Mouse (Mus musculus) neutrophil, adult 83 days (primary cell): ENCODE data around the gene Fam92a. TPM values are rescaled to one million over a fixed set of nuclear protein-coding genes. Genes with fewer than 3 reads are reported as not detected.

Experiments
- total RNA-seq, 2 experiments: library from RNA; stranded (reverse); gene quantifications; one replicate each; pipeline ENCODE4 v1.2.4; 2023

Gene Fam92a
- 1 to 10 TPM; 6.1 to 7.1 TPM for total RNA-seq

DNA sequence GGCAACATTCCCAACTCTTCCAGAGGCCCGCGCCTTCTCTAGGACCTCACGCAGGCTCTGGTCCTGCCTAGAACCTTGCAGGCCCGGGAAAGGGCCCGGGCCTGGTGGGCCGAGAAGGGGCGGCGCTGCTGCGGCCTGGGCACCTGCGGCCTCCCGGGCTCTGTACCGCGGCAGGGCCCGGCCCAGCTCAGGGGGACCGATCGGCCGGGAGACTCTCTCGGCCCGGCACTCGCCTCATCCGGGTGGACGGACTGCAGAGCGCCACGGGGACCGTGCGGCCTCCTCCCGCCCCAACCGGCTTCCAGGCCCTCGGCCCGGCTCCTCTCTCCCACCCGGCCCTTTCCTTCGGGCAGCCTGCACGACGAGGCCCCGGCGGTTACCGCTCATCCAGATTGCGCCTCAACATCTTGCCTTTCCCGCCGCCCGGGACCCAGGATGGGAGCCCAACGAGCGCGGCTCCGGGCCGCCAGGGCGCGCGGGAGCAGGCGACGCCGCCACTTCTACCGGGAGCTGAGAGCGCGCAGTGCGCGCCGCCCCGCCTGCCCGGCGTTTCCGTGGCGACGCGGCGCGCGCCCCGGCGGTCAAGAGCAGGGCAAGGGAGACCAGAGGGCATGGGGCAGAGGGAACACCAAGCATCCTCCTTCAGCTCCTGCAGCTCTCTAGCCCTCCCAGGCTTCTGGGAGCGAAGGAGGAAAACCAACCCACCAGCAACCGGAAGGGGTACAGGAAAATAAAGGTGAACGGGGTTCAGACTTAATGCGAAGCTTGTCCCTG, at the start of gene Fam92a:
Gene Fam92a, minus strand, starts transcription at position 698 of the 774 bp plus-strand sequence.

DNA sequence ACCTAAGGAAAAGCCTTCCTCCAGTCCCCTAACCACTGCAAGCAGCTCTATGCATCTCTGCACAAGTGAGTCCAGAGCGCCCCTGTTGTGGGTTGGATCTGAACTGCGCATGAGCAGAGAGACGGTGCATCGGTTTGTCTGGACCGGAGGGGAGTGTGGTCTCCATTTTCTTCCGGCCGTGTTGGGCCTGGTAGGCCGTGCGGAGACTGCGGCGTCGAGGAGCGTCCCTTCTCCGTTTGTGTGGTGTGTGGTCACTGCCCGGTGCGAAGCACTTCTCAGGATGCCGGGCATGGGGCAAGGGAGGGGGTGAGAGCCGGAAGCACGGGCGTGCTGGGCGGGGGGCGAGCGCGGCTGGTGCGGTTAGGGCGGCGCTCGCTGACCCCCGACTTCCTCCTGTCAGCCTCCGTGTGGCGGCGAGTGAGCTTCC, 31.7 kb downstream of the Fam92a start, which contains the start of gene Rbm12b1:
Gene Rbm12b1, plus strand, starts transcription at position 124 of the 427 bp plus-strand sequence.

Other genes with a start within 250 kb of the Fam92a start
- not detected for gene Gm10604, start 190.8 kb downstream of the Fam92a start, total RNA-seq
- gene Rbm12b2, start 82.6 kb downstream of the Fam92a start, total RNA-seq, result 10 to 100 TPM; 11.1 to 11.5 TPM
- 1 to 10 TPM; 6.1 to 6.2 TPM for gene Rbm12b1, start 31.8 kb downstream of the Fam92a start, total RNA-seq